Mouse (Mus musculus) hindbrain, embryonic 11.5 days (tissue): ENCODE measurements around the gene Scarb1. TPM values are rescaled to one million over a fixed set of nuclear protein-coding genes. Genes with fewer than 3 reads are reported as not detected.

Experiments
- ATAC-seq: fragments of 200-750 bp; cut with Nextera tagmentation; 2 replicates; pipeline ENCODE4 v1.8.0; 2017; ENCODE audit warnings: mild to moderate bottlenecking, moderate TSS enrichment, moderate library complexity; ENCODE audit not compliant: low FRiP score
- DNase-seq: peaks from one replicate; pipeline ENCODE4 v3.0.0-alpha.2; 2015; ENCODE audit warnings: low spot score
- H3K27ac ChIP-seq: fragments of 300-500 bp; sonication (generic); 2 replicates; pipeline ENCODE4 v1.5.1; 2014; ENCODE audit warnings: mild to moderate bottlenecking, low read depth, low read length
- H3K27me3 ChIP-seq: fragments of 300-500 bp; sonication (generic); 2 replicates; pipeline ENCODE4 v1.6.1; 2014; ENCODE audit warnings: mild to moderate bottlenecking, low read length, moderate library complexity, mixed read lengths; ENCODE audit not compliant: control insufficient read depth, insufficient read depth
- H3K36me3 ChIP-seq: fragments of 300-500 bp; sonication (generic); 2 replicates; pipeline ENCODE4 v1.6.1; 2014; ENCODE audit warnings: mild to moderate bottlenecking, low read length, moderate library complexity, mixed read lengths; ENCODE audit not compliant: control insufficient read depth, insufficient read depth
- H3K4me1 ChIP-seq: fragments of 300-500 bp; sonication (generic); replicated peaks from 2 replicates; pipeline ENCODE4 v1.6.1; 2014; ENCODE audit warnings: low read length, mixed read lengths; ENCODE audit not compliant: control insufficient read depth, insufficient read depth
- H3K4me2 ChIP-seq: fragments of 300-500 bp; sonication (generic); replicated peaks from 2 replicates; pipeline ENCODE4 v1.6.1; 2014; ENCODE audit warnings: mild to moderate bottlenecking, low read depth, low read length
- H3K4me3 ChIP-seq: fragments of 300-500 bp; sonication (generic); 2 replicates; pipeline ENCODE4 v1.5.1; 2014; ENCODE audit warnings: low read depth, low read length
- H3K9ac ChIP-seq: fragments of 300-500 bp; sonication (generic); 2 replicates; pipeline ENCODE4 v1.6.1; 2014; ENCODE audit warnings: low read depth, low read length
- H3K9me3 ChIP-seq: fragments of 300-500 bp; sonication (generic); 2 replicates; pipeline ENCODE4 v1.6.1; 2016; ENCODE audit warnings: low read length; ENCODE audit not compliant: control insufficient read depth
- WGBS: fragments of 180-500 bp; shearing (Covaris S2); extraction: QIAGEN DNeasy Blood & Tissue Kit; methylation state at CpG from one replicate; pipeline ENCODE4 v1.1.7; 2014; 5-methylcytosine and 5-hydroxymethylcytosine counted together
- polyA plus RNA-seq: library from polyadenylated mRNA; unstranded; fragments of >200 nt; fragmentation: Nextera tagmentation; extraction: Ambion mirVana; gene quantifications from 2 replicates; pipeline ENCODE4 v1.2.1, GENCODE M21; 2014

Gene Scarb1
- polyA plus RNA-seq, 1 experiment from 2014 or later: 20.4 TPM

DNA sequence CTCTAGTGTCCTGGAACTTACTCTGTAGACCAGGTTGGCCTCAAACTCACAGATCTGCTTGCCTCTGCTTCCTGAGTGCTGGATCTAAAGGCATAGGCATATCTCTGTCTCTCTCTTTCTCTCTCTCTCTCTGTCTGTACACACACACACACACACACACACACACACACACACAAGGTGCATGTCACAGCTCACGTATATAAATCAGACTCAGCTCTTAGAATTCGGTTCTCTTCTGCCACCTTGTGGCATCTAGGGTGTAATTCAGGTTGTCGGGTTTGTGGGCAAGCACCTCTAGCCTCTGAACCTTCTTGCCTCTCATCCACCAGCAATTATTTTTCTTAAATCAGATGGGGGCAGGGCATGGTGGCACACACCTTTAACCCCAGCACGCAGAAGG lies 27.7 kb upstream of the Scarb1 start:
- WGBS: 1% methylated on average over 4 of the region's 4 CpGs
- Histone ChIP-seq H3K9ac (no peak overlapping the region), H3K27me3 (no peaks in the 10 kb centered on the region), H3K4me3 (no peak overlapping the region), H3K27ac (no peak overlapping the region), H3K9me3 (no peaks in the 10 kb centered on the region), H3K36me3 (no peaks in the 10 kb centered on the region), H3K4me2 (no peak overlapping the region), H3K4me1 (no peaks in the 10 kb centered on the region)
- DNase-seq (peak; percentile 76), ATAC-seq (no peak)

DNA sequence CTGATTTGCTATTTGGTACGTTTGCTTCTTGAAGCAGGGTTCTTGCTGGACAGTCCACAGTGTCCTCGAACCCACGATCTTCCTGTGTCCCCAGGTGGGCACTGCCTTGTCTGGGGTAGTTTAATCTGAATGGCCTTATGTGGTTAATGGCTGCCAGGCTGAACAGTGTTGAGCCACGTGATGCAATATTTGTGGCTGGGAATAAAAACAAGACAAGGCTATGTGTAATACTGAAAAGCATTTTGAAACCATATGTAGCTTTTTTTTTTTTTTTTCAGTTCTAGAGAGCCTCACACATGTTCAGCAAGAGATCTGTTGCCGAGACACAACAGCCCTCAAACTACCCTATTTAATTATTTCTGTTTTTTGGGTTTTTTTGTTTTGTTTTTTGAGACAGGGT lies 27.3 kb upstream of the Scarb1 start:
- H3K36me3 ChIP-seq: no peaks in the 10 kb centered on the region
- ATAC-seq (no peak), DNase-seq (no peak)
- H3K4me3 ChIP-seq: no peak overlapping the region
- no peak overlapping the region for H3K4me2 ChIP-seq
- no peak overlapping the region for H3K27ac ChIP-seq
- 72% methylated on average over 5 of the region's 5 CpGs for WGBS
- H3K4me1 ChIP-seq: no peaks in the 10 kb centered on the region
- no peaks in the 10 kb centered on the region for H3K9me3 ChIP-seq
- no peaks in the 10 kb centered on the region for H3K27me3 ChIP-seq
- no peak overlapping the region for H3K9ac ChIP-seq

DNA sequence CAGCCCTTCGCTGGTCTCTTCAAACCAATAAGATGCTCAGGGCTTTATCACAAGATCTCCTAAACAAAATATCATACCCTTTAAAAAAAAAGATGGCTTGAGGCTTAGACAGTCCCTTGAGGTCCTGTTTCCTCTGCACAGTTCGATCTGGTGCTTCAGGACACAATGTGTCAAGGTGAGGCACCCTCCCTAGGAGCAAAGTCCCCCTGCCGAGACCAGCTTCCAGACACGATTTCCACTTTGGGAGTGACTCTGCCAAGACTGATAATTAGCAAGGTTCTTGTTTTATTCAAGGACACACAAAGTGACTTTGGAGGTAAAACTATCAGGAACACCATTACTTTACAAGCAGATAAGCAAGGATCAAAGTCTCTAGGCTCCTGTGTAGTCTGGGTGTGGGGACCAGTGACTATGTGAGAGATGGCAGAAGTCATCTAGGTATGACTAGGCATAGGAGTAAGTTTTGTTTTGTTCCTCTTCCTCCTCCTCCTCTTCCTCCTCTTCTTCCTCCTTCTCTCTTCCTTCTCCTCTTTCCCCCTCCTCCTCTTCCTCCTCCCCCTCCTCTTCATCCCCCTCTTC lies 24.0 kb upstream of the Scarb1 start:
- Histone ChIP-seq H3K36me3 (no peaks in the 10 kb centered on the region), H3K4me3 (no peak overlapping the region), H3K27me3 (no peaks in the 10 kb centered on the region), H3K9ac (no peak overlapping the region), H3K4me2 (no peak overlapping the region), H3K9me3 (no peaks in the 10 kb centered on the region), H3K27ac (no peak overlapping the region), H3K4me1 (no peaks in the 10 kb centered on the region)
- ATAC-seq (no peak), DNase-seq (no peak)
- WGBS: 82% methylated on average over 4 of the region's 4 CpGs

DNA sequence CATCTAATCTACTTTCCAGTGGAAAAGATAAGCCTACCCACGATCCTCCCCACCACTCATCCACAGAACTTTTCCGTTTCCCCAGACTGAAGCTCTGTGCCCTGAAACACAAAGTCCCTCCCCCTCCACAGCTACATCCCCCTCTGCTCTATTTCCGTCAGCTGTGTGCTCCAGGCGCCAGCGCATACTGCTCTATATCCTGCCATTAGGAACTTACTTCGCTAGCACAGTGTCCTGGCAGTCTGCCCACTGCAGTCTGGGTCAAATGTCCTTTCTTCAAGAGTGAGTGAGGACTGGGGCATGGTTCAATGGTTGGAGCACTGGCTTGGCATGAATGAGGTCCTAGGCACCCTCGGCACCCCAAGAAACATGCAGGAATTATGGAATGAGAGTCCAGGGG lies 23.0 kb upstream of the Scarb1 start:
- Histone ChIP-seq H3K9ac (no peak overlapping the region), H3K27me3 (no peaks in the 10 kb centered on the region), H3K36me3 (no peaks in the 10 kb centered on the region), H3K4me1 (no peaks in the 10 kb centered on the region), H3K27ac (no peak overlapping the region), H3K9me3 (no peaks in the 10 kb centered on the region), H3K4me2 (no peak overlapping the region), H3K4me3 (no peak overlapping the region)
- 88% methylated on average over 7 of the region's 7 CpGs for WGBS
- ATAC-seq: no peak
- no peak for DNase-seq

DNA sequence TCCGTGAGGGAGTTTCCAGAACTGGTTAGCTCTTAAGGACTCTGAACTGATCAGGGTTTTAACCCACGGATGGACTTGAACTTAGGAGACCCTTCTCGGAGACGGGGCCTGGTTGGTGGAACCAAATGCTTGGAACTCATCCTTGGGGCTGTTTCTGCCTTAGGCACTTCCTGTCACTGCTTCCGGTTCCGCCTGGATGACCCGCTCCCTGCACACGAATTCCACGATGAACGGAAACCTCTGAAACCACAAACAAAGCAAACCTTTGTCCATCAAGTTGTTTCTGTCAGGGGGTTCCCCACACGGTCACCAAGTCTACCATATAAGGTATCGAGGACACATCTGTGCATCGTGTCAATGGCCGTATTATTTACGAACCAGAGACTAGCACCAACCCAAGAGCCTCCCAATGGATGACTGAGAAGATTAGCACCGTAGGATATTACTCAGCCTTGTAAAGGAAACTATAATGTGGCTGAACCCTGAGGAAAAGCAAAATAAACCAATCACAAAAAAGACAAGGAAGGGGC lies 20.2 kb upstream of the Scarb1 start:
- ATAC-seq: no peak
- Histone ChIP-seq H3K27me3 (no peaks in the 10 kb centered on the region), H3K9ac (no peak overlapping the region), H3K4me2 (no peak overlapping the region), H3K4me1 (no peaks in the 10 kb centered on the region), H3K27ac (no peak overlapping the region), H3K36me3 (no peaks in the 10 kb centered on the region), H3K9me3 (no peaks in the 10 kb centered on the region), H3K4me3 (no peak overlapping the region)
- DNase-seq: no peak
- 79% methylated on average over 16 of the region's 16 CpGs for WGBS

DNA sequence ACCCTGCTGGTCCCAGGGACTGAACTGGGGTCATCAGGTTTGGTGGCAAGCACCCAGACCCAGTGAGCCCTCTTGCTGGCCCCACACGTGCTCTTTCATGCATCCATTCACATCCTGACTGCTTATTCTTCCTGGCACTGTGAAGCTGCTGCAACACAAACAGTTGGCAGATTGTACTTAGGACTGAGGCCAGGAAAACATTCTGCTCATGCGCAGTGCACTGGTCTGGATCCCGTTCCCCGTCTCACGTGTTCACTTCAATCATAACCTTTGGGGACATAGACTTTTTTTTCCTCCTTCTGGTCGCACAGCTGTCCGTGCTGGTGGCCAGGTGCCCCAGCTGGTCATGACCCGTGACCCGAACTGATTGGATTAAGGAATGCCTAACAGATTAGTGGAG lies 19.7 kb upstream of the Scarb1 start:
- Histone ChIP-seq H3K27me3 (no peaks in the 10 kb centered on the region), H3K9me3 (no peaks in the 10 kb centered on the region), H3K4me3 (no peak overlapping the region), H3K27ac (no peak overlapping the region), H3K9ac (no peak overlapping the region), H3K4me2 (no peak overlapping the region), H3K4me1 (no peaks in the 10 kb centered on the region), H3K36me3 (no peaks in the 10 kb centered on the region)
- 68% methylated on average over 9 of the region's 9 CpGs for WGBS
- ATAC-seq: no peak
- no peak for DNase-seq

DNA sequence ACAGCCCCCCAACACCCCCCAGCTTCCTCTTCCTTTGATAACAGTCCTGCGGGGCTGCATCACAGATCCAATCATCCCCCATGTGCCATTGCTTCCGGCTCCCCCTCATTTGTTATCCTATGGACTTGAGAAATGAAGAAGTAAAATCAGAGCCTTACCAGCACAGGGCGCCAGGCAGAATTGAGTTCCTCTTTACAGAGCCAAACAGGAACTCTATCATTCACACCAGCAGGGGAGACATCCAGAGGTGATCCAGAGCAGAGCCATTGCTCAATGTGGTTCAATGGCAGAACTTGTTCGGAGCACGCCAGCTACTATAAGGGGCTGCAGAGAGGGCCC lies 17.3 kb upstream of the Scarb1 start:
- no peaks in the 10 kb centered on the region for H3K27me3 ChIP-seq
- H3K4me3 ChIP-seq: no peak overlapping the region
- WGBS: 90% methylated on average over 5 of the region's 5 CpGs
- no peaks in the 10 kb centered on the region for H3K9me3 ChIP-seq
- ATAC-seq (no peak), DNase-seq (no peak)
- no peaks in the 10 kb centered on the region for H3K36me3 ChIP-seq
- no peaks in the 10 kb centered on the region for H3K4me1 ChIP-seq
- H3K9ac ChIP-seq: no peak overlapping the region
- H3K27ac ChIP-seq: no peak overlapping the region
- no peak overlapping the region for H3K4me2 ChIP-seq

DNA sequence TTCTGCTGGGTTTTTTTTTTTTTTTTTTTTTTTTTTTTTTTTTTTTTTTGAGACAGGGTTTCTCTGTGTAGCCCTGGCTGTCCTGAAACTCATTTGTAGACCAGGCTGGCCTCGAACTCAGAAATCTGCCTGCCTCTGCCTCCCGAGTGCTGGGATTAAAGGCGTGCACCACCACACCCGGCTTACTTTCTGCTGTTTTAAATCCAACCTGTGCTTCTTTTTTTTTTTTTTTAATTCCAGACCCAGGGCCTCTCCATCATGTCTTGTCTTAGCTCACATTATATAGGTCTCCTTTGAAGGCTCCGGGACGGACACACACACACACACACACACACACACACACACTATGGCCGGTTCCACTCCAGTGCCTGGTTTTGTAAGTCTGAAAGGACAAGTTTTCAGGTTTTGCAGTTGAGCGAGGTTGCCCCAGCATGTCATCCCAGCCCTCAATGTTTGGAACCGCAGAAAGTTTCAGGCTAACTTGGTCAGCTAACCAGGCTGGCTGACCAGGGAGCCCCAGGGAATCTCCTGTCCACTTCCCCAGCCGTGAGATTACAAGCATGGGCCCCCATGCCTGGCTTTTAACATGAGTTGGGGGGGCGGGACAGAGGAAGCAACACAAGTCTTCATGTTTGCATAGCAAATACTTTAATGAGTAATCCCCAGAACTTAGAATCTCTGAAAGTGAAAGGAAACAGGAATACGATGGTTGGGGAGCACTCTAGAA lies 16.8 kb upstream of the Scarb1 start:
- H3K4me1 ChIP-seq: no peaks in the 10 kb centered on the region
- DNase-seq (no peak), ATAC-seq (no peak)
- H3K9me3 ChIP-seq: no peaks in the 10 kb centered on the region
- H3K9ac ChIP-seq: no peak overlapping the region
- H3K4me2 ChIP-seq: no peak overlapping the region
- no peak overlapping the region for H3K27ac ChIP-seq
- 75% methylated on average over 12 of the region's 12 CpGs for WGBS
- H3K4me3 ChIP-seq: no peak overlapping the region
- H3K27me3 ChIP-seq: no peaks in the 10 kb centered on the region
- H3K36me3 ChIP-seq: no peaks in the 10 kb centered on the region

DNA sequence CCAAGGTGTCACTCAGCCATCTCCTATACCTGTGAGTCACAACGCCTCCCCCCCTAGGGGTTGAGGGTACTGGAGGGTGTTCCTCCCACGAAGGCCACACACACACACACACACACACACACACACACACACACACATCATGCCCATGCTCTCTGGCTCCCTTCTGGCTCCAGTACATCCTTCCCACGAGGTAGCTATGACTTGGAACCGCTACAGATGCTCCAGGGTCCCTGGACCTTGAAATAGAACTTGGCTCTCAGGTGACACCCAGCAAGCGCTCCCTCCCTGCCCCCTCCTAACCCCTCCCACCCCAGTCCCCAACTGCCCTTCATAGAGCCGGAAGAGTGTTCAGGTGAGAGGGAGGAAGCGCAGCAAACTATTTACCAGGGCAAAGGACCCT lies 14.8 kb upstream of the Scarb1 start:
- H3K9me3 ChIP-seq: no peaks in the 10 kb centered on the region
- no peaks in the 10 kb centered on the region for H3K36me3 ChIP-seq
- no peak overlapping the region for H3K4me3 ChIP-seq
- DNase-seq (no peak), ATAC-seq (no peak)
- no peaks in the 10 kb centered on the region for H3K4me1 ChIP-seq
- H3K27me3 ChIP-seq: no peaks in the 10 kb centered on the region
- no peak overlapping the region for H3K4me2 ChIP-seq
- no peak overlapping the region for H3K9ac ChIP-seq
- 60% methylated on average over 7 of the region's 7 CpGs for WGBS
- H3K27ac ChIP-seq: no peak overlapping the region
